Mouse (Mus musculus) G1E-ER4 (cell line): ENCODE results near the gene Nmur1. TPM values are rescaled to one million over a fixed set of nuclear protein-coding genes. Genes with fewer than 3 reads are reported as not detected.

Experiments
- GATA1 ChIP-seq: IDR thresholded peaks from one replicate; pipeline ENCODE4 v1.8.0; 2012; ENCODE audit warnings: low read length, inconsistent platforms
- polyA plus RNA-seq: library from polyadenylated mRNA; stranded (reverse); fragments of >175 nt; gene quantifications from 2 replicates; pipeline ENCODE4 v1.2.3, GENCODE M21; 2012

Gene Nmur1
- polyA plus RNA-seq, 1 experiment, result not detected

- no peak for TF ChIP-seq GATA1
These were observed 17.6 kb upstream of the Nmur1 start for GRCm38 (mm10) chr1:86443386-86444172.

GRCm38 (mm10) chr1:86442832-86443231 is 16.8 kb upstream of the Nmur1 start:
- no peak for TF ChIP-seq GATA1

GRCm38 (mm10) chr1:86441980-86442831 is 16.2 kb upstream of the Nmur1 start:
- TF ChIP-seq GATA1, result no peak

GRCm38 (mm10) chr1:86441724-86441979 is 15.6 kb upstream of the Nmur1 start:
- TF ChIP-seq GATA1, result no peak

- no peak for TF ChIP-seq GATA1
These were observed 15.1 kb upstream of the Nmur1 start for GRCm38 (mm10) chr1:86440887-86441723.

GRCm38 (mm10) chr1:86440171-86440886 is 14.3 kb upstream of the Nmur1 start:
- TF ChIP-seq GATA1, result no peak

GRCm38 (mm10) chr1:86439487-86440170 is 13.6 kb upstream of the Nmur1 start:
- peak; percentile 68 for TF ChIP-seq GATA1

- TF ChIP-seq GATA1, result no peak
These were observed 12.5 kb upstream of the Nmur1 start for GRCm38 (mm10) chr1:86438501-86438900.

- no peak for TF ChIP-seq GATA1
These were observed 11.9 kb upstream of the Nmur1 start for GRCm38 (mm10) chr1:86438014-86438319.

- no peak for TF ChIP-seq GATA1
These were observed 11.4 kb upstream of the Nmur1 start for GRCm38 (mm10) chr1:86437219-86438013.

- TF ChIP-seq GATA1, result no peak
These were observed 9.3 kb upstream of the Nmur1 start for GRCm38 (mm10) chr1:86435302-86435821.

GRCm38 (mm10) chr1:86434439-86435201 is 8.6 kb upstream of the Nmur1 start:
- TF ChIP-seq GATA1, result no peak

- no peak for TF ChIP-seq GATA1
These were observed 8.0 kb upstream of the Nmur1 start for GRCm38 (mm10) chr1:86434001-86434400.
